Mouse (Mus musculus) bone marrow, adult 2 months (tissue): ENCODE results near the gene Fgf4.

Experiments used
- CTCF ChIP-seq: fragments of 200-500 bp; IDR thresholded peaks from 2 replicates; pipeline ENCODE4 v1.5.1; 2011; ENCODE audit warnings: low read length, control low read depth; ENCODE audit not compliant: control insufficient read depth, insufficient read depth
- POLR2A ChIP-seq: fragments of 200-500 bp; IDR thresholded peaks from 2 replicates; pipeline ENCODE4 v1.6.1; 2011; ENCODE audit warnings: low read depth, mild to moderate bottlenecking, control low read depth, low read length, borderline replicate concordance; ENCODE audit not compliant: control insufficient read depth

DNA sequence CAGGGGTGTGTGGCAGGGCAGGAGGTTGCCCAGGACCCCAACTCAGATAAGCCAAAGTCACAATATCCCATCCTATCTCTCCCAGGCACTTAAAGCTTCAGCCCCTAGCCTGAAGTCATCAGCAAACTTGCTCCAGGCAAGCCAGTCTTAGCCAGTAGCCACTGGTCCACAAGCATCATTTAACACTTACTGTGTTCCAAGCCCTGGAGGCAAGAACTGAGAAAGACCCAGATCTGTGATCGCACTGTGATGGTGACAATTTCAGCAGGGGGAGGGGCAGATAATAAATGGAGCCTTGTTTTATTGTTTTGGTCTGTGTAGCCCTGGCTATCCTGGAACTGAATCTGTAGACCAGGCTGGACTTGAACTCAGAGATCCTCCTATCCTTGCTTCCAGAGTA, 11.5 kb downstream of the Fgf4 start:
- TF ChIP-seq CTCF (no peak), POLR2A (no peak)
